Mouse (Mus musculus) monocyte, adult 5-6 weeks (primary cell): ENCODE measurements around the gene Pou4f2. TPM values are rescaled to one million over a fixed set of nuclear protein-coding genes. Genes with fewer than 3 reads are reported as not detected.

ENCODE experiments used
- ATAC-seq: fragments of 153-309, 156-312 bp; replicated peaks from 2 replicates; pipeline ENCODE4 v1.8.0; 2017; ENCODE audit warnings: mild to moderate bottlenecking; ENCODE audit not compliant: low TSS enrichment, insufficient number of reproducible peaks, severe bottlenecking, poor library complexity, low FRiP score
- total RNA-seq: library from RNA; stranded (forward); fragments of 200-1000, 200-491, 200-594 nt; gene quantifications from 3 replicates; pipeline ENCODE4 v1.2.3, GENCODE M21; 2017

Gene Pou4f2
- total RNA-seq, 1 experiment from 2014 or later, result not detected

- no peak for ATAC-seq
Observed at GRCm38 (mm10) chr8:78426455-78426854, 10.0 kb downstream of the Pou4f2 start.

GRCm38 (mm10) chr8:78423937-78424336 lies 12.5 kb downstream of the Pou4f2 start:
- no peak for ATAC-seq

DNA sequence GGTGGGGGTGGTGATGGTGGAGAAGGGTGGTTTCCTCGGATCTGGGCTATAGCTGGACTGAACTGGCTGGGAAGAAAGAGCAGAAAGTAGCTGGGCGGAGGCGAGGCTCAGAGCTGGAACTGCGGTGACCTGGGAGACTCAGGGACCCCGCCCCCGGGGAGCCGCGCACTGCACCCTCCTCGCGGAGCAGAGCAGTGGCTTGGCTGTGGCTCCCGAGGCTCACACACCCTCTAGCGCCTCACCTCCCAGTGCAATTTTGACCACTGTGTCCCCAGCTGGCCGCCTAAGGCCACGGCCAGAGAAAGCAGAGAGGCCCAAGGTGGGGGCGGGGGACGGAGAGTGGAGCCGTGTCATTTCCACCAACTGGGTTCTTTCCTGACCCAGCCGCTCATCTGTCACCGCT lies 16.3 kb downstream of the Pou4f2 start:
- ATAC-seq, result no peak

DNA sequence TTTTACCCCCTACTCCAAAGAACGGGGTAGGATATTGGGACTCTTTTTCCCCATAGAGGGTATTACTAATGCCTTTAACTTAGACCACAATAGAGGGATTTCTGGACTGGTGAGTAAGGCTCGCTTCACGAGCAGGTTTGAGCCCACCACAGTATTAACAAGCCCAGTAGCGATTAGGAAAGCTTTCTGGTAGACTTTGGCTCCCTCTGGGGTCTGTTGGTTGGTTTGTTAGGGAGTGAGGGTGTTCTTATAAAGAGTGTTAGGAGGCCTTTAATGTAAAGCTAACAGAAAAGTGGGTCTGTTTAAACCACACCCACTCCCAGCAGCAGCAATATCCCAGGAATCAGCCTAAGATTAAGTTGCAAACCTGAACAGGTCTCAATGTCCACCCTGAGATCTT lies 17.2 kb downstream of the Pou4f2 start:
- ATAC-seq, result no peak

DNA sequence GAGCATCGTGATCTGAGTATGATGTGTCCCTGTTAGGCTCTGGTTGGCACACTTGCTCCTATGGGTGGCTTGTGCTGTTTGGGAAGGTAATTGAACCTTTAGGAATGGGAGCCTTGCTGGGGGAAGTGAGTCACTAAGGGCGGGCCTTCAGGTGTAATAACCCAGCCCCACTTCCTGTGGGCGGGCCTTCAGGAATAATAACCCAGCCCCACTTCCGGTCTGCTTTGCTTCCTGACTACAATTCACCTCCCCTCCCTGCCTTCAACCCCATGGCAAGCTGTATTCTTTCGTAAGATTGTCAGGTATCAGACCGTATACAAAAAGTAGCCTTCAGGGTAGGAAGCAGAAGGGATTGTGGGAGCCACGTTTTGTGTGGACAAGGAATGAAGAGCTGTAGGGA lies 45.7 kb downstream of the Pou4f2 start:
- ATAC-seq, result no peak

Other genes starting within 250 kb of the Pou4f2 start
- gene Ttc29, start 223.3 kb downstream of the Pou4f2 start, total RNA-seq, result 1.8 to 1.9 TPM in 2 of 3 replicates, not detected in the other
- gene Rbmxl1, start 72.3 kb upstream of the Pou4f2 start, total RNA-seq, result 44.4 to 76.1 TPM (median 75.3 TPM) in 3 replicates
- 12.3 to 18.0 TPM (median 17.0 TPM) in 3 replicates for gene Slc10a7, start 72.7 kb upstream of the Pou4f2 start, total RNA-seq